Mouse (Mus musculus) liver, adult 2 months (tissue): ENCODE results near the gene Stip1.

Experiments
- CTCF ChIP-seq: fragments of 200-500 bp; IDR thresholded peaks from 2 replicates; pipeline ENCODE4 v1.5.1; 2011; ENCODE audit warnings: low read depth, low read length, control low read depth
- POLR2A ChIP-seq: fragments of 200-500 bp; IDR thresholded peaks from 2 replicates; pipeline ENCODE4 v1.6.1; 2011; ENCODE audit warnings: low read length, control low read depth; ENCODE audit not compliant: insufficient read depth; ENCODE audit errors: extremely low read depth

GRCm38 (mm10) chr19:6975537-6976521, 63.9 kb downstream of the Stip1 start, which contains the start of gene Plcb3:
- TF ChIP-seq CTCF = peak; percentile 36
- no peak for TF ChIP-seq POLR2A
